Mouse (Mus musculus): ENCODE measurements around the gene Golga5. TPM values are rescaled to one million over a fixed set of nuclear protein-coding genes. Genes with fewer than 3 reads are reported as not detected.

Golga5 gene
- 86.0 and 93.7 TPM in 2 replicates for total RNA-seq (2017)

DNA sequence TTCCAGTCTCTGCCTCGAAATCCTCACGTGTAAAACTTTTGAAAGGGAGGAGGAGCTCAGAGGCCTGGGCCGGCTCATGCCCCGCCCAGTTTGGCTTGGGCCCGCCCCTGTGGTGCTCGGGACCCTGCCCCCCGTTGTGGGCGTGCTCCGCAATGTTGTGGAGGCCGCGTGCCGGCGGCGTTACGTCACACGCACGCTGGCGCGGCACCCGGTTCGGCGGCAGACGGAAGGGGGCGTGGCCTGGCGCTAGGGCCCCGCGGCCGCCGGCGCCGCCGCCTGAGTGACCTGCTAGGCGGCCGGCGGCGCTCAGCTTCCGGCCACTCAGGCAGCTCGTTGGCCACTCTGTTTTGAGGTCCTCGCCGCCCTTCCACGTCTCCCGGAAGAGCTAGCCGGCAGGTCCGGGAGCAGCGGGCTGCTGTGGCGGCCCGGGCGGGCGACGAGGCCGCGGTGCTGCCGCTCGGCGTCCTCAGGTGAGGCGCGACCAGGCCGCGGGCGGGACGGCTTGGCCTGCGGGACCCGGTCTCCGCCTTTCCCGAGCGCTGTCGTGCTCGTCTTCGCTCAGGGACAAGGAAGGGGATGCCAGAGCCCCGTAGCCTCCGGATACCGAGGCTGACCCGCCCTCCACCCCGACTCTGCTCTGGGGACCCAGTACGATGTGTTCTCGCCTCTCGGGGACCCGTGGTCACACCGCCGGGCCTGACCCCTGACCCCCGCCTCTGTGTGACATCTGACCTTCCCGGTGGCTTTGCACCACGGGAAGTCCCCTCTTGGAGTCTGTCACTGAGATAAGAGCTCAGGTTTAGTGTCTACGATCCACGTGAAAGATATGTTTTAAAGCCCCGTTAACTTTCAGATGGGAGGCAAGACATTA, at the start of gene Golga5:
Golga5 (plus strand) TSS at position 242 of the 871 bp plus-strand sequence.
- ATAC-seq (ENCODE audit: extremely low read depth, insufficient number of reproducible peaks, low FRiP score, poor library complexity, severe bottlenecking), result peak; percentile 97

DNA sequence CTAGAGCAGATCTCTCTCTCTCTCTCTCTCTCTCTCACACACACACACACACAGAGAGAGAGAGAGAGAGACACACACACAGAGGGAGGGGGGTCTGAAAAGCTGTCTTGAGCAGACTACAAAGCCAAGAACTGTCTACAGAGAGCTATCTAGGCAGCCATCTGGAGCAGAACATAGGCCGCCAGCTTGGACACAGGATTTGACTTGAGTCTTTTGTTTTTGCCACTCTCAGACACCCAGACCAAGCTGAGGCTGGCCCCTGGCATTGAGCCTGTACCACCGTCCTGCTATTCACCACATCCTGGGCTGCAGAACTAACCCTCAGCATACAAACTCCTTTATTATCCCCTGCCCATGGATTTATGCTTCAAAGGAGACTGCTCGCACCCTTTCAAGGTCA, 49.4 kb upstream of the Golga5 start:
- no peak for ATAC-seq (ENCODE audit: extremely low read depth, insufficient number of reproducible peaks, low FRiP score, poor library complexity, severe bottlenecking)

DNA sequence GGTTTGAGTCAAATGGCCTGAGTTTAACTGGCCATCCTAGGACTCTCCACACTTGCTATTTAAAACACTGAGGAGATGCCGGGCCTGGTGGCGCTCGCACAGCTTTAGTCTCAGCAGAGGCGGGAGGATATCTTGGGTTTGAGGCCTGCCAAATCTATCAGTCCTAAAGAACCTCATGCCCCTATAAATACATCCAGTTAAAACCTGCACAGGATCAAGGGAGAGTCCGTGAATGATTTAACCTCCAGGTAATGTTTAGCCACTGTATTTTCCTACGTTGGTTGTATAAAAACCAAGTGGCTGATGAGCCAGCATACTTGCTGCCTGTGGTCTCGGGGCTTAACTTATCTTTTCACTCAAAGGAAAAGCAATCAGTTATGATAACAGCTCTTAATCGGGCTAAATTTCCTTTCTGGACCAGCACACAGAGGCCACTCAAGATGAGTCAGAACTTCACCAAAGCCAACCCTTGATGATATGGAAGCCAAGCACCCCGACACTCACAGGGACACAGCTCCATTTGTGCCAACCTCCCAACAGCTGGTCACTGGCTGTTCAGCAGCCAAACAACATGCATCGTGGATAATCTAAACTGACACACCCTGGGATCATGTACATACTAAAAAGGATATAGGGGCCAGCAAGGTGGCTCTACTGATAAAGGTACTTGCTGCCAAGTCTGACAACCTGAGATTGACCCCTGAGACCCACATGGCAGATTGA, 48.6 kb upstream of the Golga5 start:
- ATAC-seq (ENCODE audit: extremely low read depth, insufficient number of reproducible peaks, low FRiP score, poor library complexity, severe bottlenecking), result no peak

DNA sequence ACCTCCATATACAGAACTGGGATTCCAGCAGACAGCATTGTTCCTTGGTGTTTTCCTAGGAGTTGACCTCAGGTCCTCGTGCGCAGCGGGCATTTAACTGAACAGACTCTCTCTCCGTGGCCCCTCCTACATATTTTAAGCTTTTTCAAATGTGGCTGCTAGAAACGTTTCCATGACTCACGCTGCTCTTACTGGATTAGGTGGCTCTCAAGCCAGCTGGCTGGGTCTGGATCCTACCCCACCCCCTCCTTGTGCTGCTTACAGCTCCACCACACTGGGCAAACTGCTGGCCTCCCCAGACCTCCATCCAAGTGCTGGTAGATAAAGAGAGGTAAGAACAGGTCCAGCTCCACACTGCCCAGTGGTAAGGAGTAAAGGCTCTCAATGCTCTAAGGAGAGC, 46.9 kb upstream of the Golga5 start:
- 0 out of 2 replicates have a peak, but pooled peaks have one; percentile 6 for ATAC-seq (ENCODE audit: extremely low read depth, insufficient number of reproducible peaks, low FRiP score, poor library complexity, severe bottlenecking)

DNA sequence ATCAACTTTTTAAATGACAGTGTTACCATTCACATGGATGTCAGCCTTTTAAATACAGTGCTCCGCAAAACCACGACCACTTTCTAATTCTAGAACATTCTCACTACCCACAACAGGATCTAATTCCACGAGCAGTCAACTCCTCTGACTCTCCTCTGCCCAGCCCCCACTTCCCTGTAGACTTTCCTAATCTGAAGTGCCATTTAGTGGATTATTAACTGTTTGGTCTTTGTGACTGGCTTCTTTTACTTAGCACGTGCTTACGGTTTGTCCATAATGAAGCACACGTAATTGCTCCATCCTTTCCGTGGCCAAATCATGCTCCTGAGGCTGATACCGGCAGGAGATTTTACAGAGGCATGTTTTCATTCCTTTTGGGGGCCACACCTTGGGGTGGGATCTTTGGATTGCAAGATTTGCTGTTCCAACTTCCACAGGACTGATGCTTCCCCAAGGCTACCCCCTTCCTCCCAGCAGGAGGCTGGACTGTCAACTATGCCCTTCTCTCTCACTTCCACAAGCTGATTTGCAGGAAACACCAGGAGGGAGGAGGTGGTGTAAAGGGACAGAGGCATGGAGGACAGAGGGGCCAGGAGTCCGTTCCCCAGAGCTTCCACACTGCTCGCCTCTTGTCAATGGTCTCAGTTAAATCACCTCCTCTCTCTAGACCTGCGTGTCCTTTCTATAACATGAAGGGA, 46.2 kb upstream of the Golga5 start:
- no peak for ATAC-seq (ENCODE audit: extremely low read depth, insufficient number of reproducible peaks, low FRiP score, poor library complexity, severe bottlenecking)

DNA sequence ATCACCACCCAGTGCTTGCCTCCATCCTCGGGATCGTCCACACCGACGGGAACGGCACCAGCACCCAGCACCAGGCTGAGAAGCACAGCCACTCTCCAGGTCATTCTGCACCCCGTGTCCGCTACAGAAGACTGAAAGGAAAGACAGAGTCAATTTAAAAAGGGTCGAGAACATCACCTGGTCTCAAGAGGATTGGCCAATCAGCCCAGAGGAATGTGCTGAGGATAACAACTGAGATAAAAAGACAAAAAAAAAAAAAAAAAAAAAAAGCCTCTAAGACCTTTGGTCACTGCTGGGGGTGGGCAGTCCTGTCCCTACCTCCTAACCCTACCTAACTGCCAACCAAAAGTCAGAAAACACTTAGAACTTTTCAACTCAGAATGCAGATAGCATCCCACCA, 45.3 kb upstream of the Golga5 start:
- ATAC-seq (ENCODE audit: extremely low read depth, insufficient number of reproducible peaks, low FRiP score, poor library complexity, severe bottlenecking), result no peak

DNA sequence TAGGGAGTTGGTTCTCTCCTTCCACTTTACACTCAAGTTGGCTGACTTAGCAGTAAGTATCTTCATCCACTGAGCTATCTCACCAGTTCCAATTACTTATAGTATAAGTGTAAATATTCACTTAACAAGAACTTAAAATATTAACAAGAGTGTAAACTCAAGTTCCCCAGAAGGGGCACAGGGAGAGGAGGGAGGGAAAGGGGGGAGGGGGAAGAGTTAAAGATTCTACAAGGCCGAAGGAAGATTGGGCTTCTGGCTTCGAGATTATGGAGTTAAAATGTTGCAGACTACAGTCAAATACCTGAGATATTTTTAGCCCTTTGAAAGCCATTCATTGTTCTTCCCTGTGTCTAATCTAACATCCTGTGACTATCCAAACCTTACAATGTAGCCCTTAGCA, 44.5 kb upstream of the Golga5 start:
- ATAC-seq (ENCODE audit: extremely low read depth, insufficient number of reproducible peaks, low FRiP score, poor library complexity, severe bottlenecking), result no peak

DNA sequence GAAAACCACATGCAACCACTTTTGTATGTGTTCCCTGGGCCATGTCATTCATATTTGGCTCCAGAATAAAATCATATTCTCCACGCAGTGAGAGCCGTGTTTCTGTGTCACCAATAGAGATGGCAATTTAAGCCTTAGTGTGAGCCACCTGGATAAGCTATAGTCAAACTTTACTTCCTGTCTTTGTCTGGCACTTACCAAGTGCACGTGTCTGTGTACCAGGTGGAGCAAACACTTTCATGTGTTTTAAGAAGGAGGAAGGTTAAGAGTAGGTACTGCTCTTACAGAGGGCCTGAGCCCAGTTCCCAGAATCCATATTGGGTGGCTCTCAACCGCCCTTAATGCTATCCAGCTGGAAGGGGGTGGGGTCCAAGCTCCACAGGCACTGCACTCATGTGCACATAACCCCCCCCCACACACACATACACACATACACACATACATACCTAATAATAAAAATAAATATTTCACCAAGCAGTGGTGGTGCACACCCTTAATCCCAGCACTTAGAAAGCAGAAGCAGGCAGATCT, 43.8 kb upstream of the Golga5 start:
- no peak for ATAC-seq (ENCODE audit: extremely low read depth, insufficient number of reproducible peaks, low FRiP score, poor library complexity, severe bottlenecking)

DNA sequence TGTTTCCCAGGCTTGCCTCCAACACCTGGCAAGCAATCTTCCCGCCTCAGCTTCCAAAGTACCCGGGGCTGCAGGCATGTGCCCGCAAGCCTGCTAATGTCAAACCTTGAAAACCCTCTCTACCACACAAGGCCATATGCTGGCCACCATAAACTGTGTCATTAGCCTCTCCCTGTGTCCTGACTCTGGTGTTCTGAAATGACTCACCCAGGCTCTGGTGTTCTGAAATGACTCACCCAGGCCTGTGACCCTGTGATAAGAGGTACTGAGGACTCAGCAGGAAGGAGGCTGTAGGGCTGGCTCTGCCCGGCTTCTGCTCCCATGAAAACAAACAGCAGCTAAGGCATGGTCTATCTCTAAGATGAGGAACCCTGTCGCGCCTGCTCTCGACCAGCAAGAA, 42.6 kb upstream of the Golga5 start:
- no peak for ATAC-seq (ENCODE audit: extremely low read depth, insufficient number of reproducible peaks, low FRiP score, poor library complexity, severe bottlenecking)

DNA sequence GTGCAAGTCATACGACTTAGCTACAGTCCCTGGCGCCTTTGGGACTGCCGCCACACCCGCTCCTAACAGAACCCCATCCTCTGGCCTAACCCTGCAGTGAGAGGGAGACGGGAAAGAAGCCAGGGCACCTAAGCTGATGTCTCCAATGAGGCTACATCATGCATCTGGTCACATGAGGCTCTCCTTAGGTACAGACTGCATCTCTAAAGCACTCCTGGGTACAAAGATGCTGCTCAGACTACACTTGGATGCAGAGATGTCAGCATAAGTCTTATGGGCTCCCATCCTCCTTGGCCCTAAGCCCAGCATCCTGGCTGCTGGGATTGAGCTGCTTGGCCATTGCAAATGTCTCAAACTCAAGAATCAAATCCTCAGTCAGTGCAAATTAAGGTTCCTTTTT, 39.3 kb upstream of the Golga5 start:
- no peak for ATAC-seq (ENCODE audit: extremely low read depth, insufficient number of reproducible peaks, low FRiP score, poor library complexity, severe bottlenecking)

DNA sequence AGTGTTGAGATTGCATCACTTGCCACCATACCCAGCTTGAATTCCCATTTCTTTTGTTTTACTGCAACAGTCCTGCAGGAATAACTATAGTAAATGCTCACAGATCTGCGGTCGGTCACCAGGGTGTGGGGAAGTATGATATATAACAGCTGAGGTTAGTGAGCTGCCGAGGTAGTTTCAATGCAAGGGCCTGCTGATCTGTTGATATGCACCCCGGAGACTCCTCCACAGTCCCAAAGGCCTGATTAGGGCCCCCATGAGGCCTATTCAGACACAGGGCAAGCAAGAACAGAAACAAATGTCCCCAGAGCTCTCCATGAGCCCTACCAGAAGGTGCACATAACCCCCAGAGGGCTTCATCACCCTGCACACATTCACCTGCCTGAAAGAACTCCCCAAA, 38.7 kb upstream of the Golga5 start:
- no peak for ATAC-seq (ENCODE audit: extremely low read depth, insufficient number of reproducible peaks, low FRiP score, poor library complexity, severe bottlenecking)

DNA sequence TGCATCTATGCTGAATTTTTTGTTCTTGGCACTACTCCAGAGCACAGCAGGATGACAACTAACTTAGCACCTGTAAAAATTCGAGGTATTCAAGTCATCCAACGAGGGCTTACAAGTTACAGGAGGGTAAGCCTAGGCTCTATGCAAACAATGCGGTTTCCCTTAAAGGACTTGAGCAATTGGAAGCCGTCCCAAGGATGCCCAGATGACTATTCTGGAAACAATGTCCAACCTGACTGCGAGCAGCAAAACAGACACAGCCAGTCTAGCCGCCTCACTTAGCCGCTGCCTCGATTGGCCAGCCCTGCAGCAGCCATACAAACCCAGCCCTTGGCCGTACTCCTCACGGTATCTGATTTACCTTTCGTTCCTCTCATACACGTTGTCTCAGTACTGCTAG, 36.7 kb upstream of the Golga5 start:
- ATAC-seq (ENCODE audit: extremely low read depth, insufficient number of reproducible peaks, low FRiP score, poor library complexity, severe bottlenecking), result no peak

DNA sequence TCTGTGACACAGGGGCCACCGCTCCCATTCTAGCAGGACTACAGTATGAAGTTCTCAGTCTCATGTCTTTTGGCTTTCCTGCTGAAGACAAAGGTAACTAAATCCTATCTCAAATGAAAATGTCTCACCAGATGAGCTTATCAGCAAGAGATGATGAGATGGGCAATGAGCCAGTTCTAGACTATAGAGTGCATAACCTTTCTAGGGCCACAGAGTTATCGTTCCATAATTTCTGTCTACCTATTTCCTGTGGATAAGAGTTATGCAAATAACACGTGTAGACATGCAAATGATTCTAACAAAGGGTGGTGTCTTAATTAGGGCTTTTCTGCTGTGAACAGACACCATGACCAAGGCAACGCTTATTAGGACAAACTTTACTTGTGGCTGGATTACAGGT, 34.8 kb upstream of the Golga5 start:
- no peak for ATAC-seq (ENCODE audit: extremely low read depth, insufficient number of reproducible peaks, low FRiP score, poor library complexity, severe bottlenecking)

DNA sequence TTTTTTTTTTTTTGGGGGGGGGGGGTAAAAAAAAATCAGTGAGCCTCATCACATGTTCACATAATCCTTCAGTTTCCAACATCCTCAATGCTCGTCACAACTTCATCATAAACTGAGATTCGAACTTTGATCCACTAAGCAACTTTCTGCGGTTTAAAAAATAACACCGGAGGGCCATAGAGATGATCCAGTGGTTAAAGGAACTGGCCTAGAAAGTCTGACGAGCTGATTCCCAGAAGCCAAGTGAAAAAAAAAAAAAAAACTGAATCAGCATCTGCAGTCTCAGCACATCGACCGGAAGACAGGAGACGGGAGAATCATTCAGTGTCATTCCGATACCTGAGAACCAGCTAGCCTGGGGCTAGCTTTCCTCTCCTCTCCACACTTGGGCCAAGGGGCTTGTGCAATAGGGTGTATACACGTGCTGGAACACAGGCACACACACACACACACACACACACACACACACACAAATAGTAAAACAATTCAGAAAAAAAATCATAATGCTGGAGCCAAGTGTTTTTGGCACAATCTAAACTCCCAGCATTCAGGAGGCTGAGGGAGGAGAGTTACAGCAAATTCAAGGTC, 31.9 kb upstream of the Golga5 start:
- no peak for ATAC-seq (ENCODE audit: extremely low read depth, insufficient number of reproducible peaks, low FRiP score, poor library complexity, severe bottlenecking)

DNA sequence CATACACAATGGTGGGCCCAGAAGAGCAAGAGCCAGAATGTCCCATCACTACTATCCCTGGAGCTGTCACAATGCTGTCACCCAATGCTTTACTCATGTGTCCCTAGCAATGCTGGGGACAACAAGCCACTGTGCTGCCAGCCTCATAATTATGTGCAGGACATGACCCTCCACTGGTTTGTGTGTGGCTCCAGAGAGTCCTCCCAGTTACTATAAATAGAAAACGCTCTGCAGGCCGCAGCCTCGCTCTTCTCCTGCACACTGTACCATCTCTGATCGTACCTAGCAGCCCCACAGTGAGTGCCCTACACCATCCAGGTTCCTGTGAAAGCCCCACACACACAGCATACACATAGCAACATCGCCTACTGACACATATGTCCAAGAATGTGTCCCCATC, 31.0 kb upstream of the Golga5 start:
- ATAC-seq (ENCODE audit: extremely low read depth, insufficient number of reproducible peaks, low FRiP score, poor library complexity, severe bottlenecking), result no peak

DNA sequence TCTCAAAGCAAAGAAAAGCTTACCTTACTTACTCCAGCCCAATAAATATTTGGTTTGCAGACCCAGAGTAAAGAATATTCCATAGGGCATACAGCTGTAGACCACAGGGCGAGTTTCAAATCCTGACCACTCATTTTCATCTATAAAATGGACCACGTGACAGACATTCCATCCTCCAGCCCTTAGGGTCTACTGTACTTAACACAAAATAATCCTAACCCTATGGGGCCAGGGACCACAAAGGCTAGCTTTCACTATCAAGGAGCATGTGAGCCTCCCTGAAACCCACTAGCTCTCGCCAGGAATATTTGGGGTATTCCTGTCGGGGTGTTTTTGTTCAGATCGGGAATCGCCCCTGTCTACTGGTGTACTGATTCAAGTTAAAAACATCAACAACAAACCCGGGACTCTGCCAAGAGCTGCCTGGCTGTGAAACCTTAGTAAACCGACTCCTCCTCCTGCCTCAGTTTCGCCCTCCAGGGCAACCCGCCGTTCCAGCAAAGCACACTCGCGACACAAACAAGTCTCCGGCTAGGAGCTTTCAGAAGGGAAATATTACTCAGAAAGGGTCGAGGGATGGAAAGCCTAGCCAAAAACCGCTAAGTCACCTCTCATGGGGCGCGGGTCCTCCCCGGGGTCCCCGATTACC, 29.8 kb upstream of the Golga5 start:
- ATAC-seq (ENCODE audit: extremely low read depth, insufficient number of reproducible peaks, low FRiP score, poor library complexity, severe bottlenecking), result no peak

DNA sequence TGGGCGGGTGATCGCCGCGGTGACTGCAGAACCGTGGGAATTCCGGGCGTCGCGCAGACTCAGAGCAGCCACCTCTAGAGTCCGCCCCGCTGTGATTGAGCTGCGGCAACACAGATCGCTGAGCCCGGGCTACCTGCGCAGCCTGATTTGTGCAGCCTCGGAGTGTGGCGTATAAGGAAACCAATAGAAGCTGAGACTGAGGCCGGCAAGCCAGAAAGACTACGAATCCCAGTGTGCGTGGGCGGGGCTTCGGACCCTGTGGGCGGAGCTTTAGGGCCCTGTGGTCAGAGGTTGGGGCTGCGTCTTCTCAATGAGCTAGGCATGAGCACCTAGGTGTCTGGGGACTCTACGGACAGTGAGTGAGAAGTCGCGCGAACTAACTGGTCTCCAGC, 29.3 kb upstream of the Golga5 start, which contains the start of gene Lgmn:
Lgmn (minus strand) TSS at position 182 of the 392 bp plus-strand sequence.
- ATAC-seq (ENCODE audit: extremely low read depth, insufficient number of reproducible peaks, low FRiP score, poor library complexity, severe bottlenecking), result peak; percentile 97

DNA sequence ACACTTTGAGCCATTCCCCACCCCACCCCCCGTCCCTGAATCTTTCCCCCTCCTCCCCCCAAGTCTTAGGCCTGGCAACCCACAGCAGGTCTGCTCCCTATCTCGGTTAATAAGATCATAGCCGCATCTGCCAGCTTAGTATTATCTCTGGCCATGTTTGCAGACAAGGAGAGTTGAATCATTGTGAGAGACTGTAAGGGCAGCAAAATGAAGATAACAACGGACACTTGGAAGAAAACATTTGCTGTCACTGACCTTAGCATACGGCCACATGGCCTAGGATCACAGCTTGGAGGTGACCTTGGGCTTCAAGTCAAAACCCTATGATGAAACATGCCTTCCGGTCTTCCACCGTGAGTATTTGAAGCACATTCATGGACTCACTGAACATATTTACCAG, 28.4 kb upstream of the Golga5 start:
- no peak for ATAC-seq (ENCODE audit: extremely low read depth, insufficient number of reproducible peaks, low FRiP score, poor library complexity, severe bottlenecking)

DNA sequence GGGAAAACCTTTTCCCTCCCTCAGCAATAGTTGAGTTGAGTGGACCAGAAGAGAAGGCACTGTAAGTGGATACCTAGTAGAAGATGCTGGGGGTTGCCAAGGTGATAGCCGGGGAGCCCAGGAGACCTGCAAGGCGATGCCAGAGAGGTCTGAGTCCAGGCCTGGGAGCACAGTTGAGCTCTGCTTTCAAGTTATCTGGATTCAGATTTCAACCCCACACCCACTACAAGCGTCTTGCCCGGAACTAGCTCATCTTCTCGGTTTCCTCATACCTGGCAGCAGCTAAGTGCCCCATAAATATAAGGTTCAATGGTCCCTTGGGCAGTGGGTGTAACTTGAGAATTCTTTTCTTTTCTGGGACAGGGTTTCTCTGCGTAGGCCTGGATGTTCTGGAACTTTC, 27.8 kb upstream of the Golga5 start:
- no peak for ATAC-seq (ENCODE audit: extremely low read depth, insufficient number of reproducible peaks, low FRiP score, poor library complexity, severe bottlenecking)

Data from neutrophil, adult 5-6 weeks (primary cell).